Comparison of ENCODE assay signal across 8 mouse cellular contexts in the genomic region with DNA sequence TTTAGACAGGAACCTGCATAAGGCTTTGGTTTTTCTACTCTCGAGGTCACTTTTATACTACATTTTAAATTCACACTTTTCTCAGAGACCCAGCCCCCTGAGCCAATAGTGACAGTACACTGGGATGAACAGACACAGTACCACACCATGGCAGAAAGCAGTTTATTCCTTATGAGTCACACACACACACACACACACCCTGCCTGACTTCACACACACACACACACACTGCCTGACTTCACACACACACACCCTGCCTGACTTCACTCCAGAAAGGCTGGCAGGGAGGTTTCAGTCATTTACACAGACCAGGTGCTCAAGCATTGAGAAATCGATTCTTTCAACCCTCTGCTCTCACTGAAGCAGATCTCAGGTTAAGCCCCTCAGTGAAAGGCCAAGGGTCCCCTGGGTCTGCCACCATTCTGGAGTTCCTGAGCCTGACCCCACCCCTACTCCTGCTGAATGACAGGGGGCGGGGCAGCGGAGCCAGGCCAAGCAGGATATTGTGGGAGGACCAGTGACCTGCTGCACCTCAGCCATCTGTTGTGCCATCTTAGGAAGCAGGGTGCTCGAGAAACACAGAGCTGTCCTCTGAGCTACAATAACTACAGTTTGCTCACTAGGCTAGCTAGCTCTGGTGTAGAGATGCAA. TPM values are rescaled to one million over a fixed set of nuclear protein-coding genes. Genes with fewer than 3 reads are reported as not detected.
DNase-seq lines count a peak whose midpoint lies in the region; ATAC-seq lines count a peak whose summit lies in the region.
"Had no signal": no experiment of that assay in that cellular context is flagged by ENCODE, and none has a peak within 500 bp of the region (broad histone marks: within the 10 kb centered on the region; RNA-seq: fewer than 3 reads in every experiment).

No protein-coding gene starts in this region.

- H3K4me3 ChIP-seq in lung, embryonic 16.5 days (ENCODE audit: low read length): no peak overlapping the region
- H3K4me3 ChIP-seq in embryonic facial prominence, embryonic 12.5 days: no peak overlapping the region
- H3K4me3 ChIP-seq in liver, embryonic 12.5 days: no peak overlapping the region
- no peak overlapping the region for H3K4me3 ChIP-seq in stomach, embryonic 16.5 days (replicated peaks; ENCODE audit: low read length)

- 53% methylated on average over 5 of the region's 5 CpGs for WGBS in lung, embryonic 16.5 days
- 31% methylated on average over 5 of the region's 5 CpGs for WGBS in embryonic facial prominence, embryonic 12.5 days
- 54% methylated on average over 5 of the region's 5 CpGs for WGBS in liver, embryonic 12.5 days (ENCODE audit: insufficient replicate concordance)
- WGBS in stomach, embryonic 16.5 days: 42% methylated on average over 5 of the region's 5 CpGs

- DNase-seq in lung, postnatal 25 days (ENCODE audit: low spot score): no peak
- DNase-seq in cerebellum, adult 11-12 months: no peak

- H3K4me1 ChIP-seq in lung, embryonic 16.5 days (replicated peaks; ENCODE audit: control insufficient read depth, insufficient read depth, low read length): no peaks in the 10 kb centered on the region
- no peaks in the 10 kb centered on the region for H3K4me1 ChIP-seq in embryonic facial prominence, embryonic 12.5 days
- 0 out of 2 replicates have a peak, but pooled peaks cover 3% of the 10 kb centered on the region for H3K4me1 ChIP-seq in liver, embryonic 12.5 days
- no peaks in the 10 kb centered on the region for H3K4me1 ChIP-seq in stomach, embryonic 16.5 days (ENCODE audit: control insufficient read depth, insufficient read depth, low read length)

- no peak overlapping the region for H3K27ac ChIP-seq in lung, embryonic 16.5 days (ENCODE audit: low read length)
- H3K27ac ChIP-seq in embryonic facial prominence, embryonic 12.5 days: no peak overlapping the region
- no peak overlapping the region for H3K27ac ChIP-seq in liver, embryonic 12.5 days
- H3K27ac ChIP-seq in stomach, embryonic 16.5 days (ENCODE audit: low read length): no peak overlapping the region

- peaks cover 2% of the 10 kb centered on the region; the same call in 1 of the 2 replicates for H3K36me3 ChIP-seq in lung, embryonic 16.5 days (ENCODE audit: control insufficient read depth, insufficient read depth, low read length)
- no peaks in the 10 kb centered on the region for H3K36me3 ChIP-seq in embryonic facial prominence, embryonic 12.5 days
- H3K36me3 ChIP-seq in liver, embryonic 12.5 days: peaks cover 18% of the 10 kb centered on the region
- no peaks in the 10 kb centered on the region for H3K36me3 ChIP-seq in stomach, embryonic 16.5 days (ENCODE audit: control insufficient read depth, insufficient read depth, low read length)

- H3K9me3 ChIP-seq in lung, embryonic 16.5 days (ENCODE audit: control insufficient read depth, low read length): no peaks in the 10 kb centered on the region
- H3K9me3 ChIP-seq in embryonic facial prominence, embryonic 12.5 days: no peaks in the 10 kb centered on the region
- no peaks in the 10 kb centered on the region for H3K9me3 ChIP-seq in liver, embryonic 12.5 days (replicated peaks)
- no peaks in the 10 kb centered on the region for H3K9me3 ChIP-seq in stomach, embryonic 16.5 days (replicated peaks; ENCODE audit: control insufficient read depth, low read length)

- ATAC-seq in lung, embryonic 16.5 days (ENCODE audit: low read depth): 0 out of 2 replicates have a peak, but pooled peaks have one; percentile 45
- ATAC-seq in embryonic facial prominence, embryonic 12.5 days (ENCODE audit: insufficient number of reproducible peaks, insufficient read depth, low FRiP score, low TSS enrichment): peak; percentile 61; the same call in 1 of the 2 replicates
- ATAC-seq in liver, embryonic 12.5 days: peak; percentile 55
- ATAC-seq in stomach, embryonic 16.5 days (ENCODE audit: insufficient read depth, low FRiP score): peak; percentile 66; the same call in 1 of the 2 replicates
- ATAC-seq in activated CD4-positive, CD25-positive, alpha-beta regulatory T cell, adult 4 months: no peak
- ATAC-seq: Patski had no signal

- no peak overlapping the region for H3K9ac ChIP-seq in lung, embryonic 16.5 days (ENCODE audit: low read length)
- no peak overlapping the region for H3K9ac ChIP-seq in embryonic facial prominence, embryonic 12.5 days
- no peak overlapping the region for H3K9ac ChIP-seq in liver, embryonic 12.5 days
- no peak overlapping the region for H3K9ac ChIP-seq in stomach, embryonic 16.5 days (ENCODE audit: low read length)

- no peaks in the 10 kb centered on the region for H3K27me3 ChIP-seq in lung, embryonic 16.5 days (ENCODE audit: control insufficient read depth, insufficient read depth, low read depth, low read length)
- no peaks in the 10 kb centered on the region for H3K27me3 ChIP-seq in embryonic facial prominence, embryonic 12.5 days
- no peaks in the 10 kb centered on the region for H3K27me3 ChIP-seq in liver, embryonic 12.5 days (replicated peaks)
- no peaks in the 10 kb centered on the region for H3K27me3 ChIP-seq in stomach, embryonic 16.5 days (ENCODE audit: control insufficient read depth, insufficient read depth, low read length)
- H3K27me3 ChIP-seq: Patski had no signal

- no peak overlapping the region for H3K4me2 ChIP-seq in lung, embryonic 16.5 days (ENCODE audit: low read depth, low read length)
- H3K4me2 ChIP-seq in embryonic facial prominence, embryonic 12.5 days (replicated peaks): no peak overlapping the region
- no peak overlapping the region for H3K4me2 ChIP-seq in liver, embryonic 12.5 days
- H3K4me2 ChIP-seq in stomach, embryonic 16.5 days (ENCODE audit: low read depth, low read length): no peak overlapping the region

RNA-seq across cellular contexts. Expression of a gene that starts 16.5 kb away (rescaled TPM):
- polyA plus RNA-seq in lung, embryonic 16.5 days (2015; fragmentation: Nextera tagmentation; extraction: Ambion mirVana): 25.7 and 31.6 TPM in 2 replicates
- 39.3 and 39.4 TPM in 2 replicates for polyA plus RNA-seq in embryonic facial prominence, embryonic 12.5 days (2016; fragmentation: Nextera tagmentation; extraction: Ambion mirVana)
- polyA plus RNA-seq in liver, embryonic 12.5 days (2016; fragmentation: Nextera tagmentation; extraction: Ambion mirVana): 16.1 and 17.4 TPM in 2 replicates
- polyA plus RNA-seq in stomach, embryonic 16.5 days (2015; fragmentation: Nextera tagmentation; extraction: Ambion mirVana): 20.0 and 23.9 TPM in 2 replicates
- 10 to 100 TPM; 38.1 to 52.1 TPM for polyA plus RNA-seq in activated CD4-positive, CD25-positive, alpha-beta regulatory T cell, adult 4 months (2017; shearing (Covaris generic))

RNA-seq across cellular contexts. Expression of a gene that starts 44.2 kb away (rescaled TPM):
- polyA plus RNA-seq in lung, embryonic 16.5 days (2015; fragmentation: Nextera tagmentation; extraction: Ambion mirVana): 2.5 and 3.1 TPM in 2 replicates
- 3.0 and 4.3 TPM in 2 replicates for polyA plus RNA-seq in embryonic facial prominence, embryonic 12.5 days (2016; fragmentation: Nextera tagmentation; extraction: Ambion mirVana)
- polyA plus RNA-seq in liver, embryonic 12.5 days (2016; fragmentation: Nextera tagmentation; extraction: Ambion mirVana): 1.6 and 1.9 TPM in 2 replicates
- 2.4 and 3.5 TPM in 2 replicates for polyA plus RNA-seq in stomach, embryonic 16.5 days (2015; fragmentation: Nextera tagmentation; extraction: Ambion mirVana)
- polyA plus RNA-seq in activated CD4-positive, CD25-positive, alpha-beta regulatory T cell, adult 4 months (2017; shearing (Covaris generic)): 1 to 10 TPM; 6.3 to 9.7 TPM
